29 mouse cellular contexts compared by ENCODE assay signal in the genomic region with DNA sequence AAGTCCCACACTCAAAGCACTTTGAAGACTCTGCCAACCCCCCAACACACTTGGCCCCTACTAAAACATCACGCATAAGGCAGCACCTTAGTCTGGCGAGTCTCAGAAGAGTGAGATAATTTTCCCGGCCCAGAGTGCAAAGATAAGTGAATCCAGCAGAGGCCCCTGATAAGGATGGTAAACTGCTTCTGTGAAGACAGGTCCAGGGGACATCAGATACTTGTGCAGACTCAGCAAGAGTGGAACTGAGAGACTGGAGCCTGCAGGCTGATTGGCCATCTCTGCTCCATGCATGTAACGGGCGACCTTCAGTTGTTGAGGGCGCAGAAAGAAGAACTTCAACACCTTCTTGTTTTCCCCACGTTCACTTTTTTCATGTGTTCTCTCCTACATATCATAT. TPM values are rescaled to one million over a fixed set of nuclear protein-coding genes. Genes with fewer than 3 reads are reported as not detected.
DNase-seq lines count a peak whose midpoint lies in the region; ATAC-seq lines count a peak whose summit lies in the region.
"Had no signal": no experiment of that assay in that cellular context is flagged by ENCODE, and none has a peak within 500 bp of the region (broad histone marks: within the 10 kb centered on the region; RNA-seq: fewer than 3 reads in every experiment).

No protein-coding gene starts in this region.

- no peak overlapping the region for H3K4me3 ChIP-seq in heart, embryonic 16.5 days (ENCODE audit: low read length)
- H3K4me3 ChIP-seq in liver, embryonic 12.5 days = no peak overlapping the region
- H3K4me3 ChIP-seq in liver, embryonic 13.5 days (replicated peaks) = no peak overlapping the region
- H3K4me3 ChIP-seq: embryonic facial prominence, embryonic 13.5 days; embryonic facial prominence, embryonic 15.5 days; erythroblast, embryonic 14.5 days; forebrain, embryonic 10.5 days; forebrain, embryonic 12.5 days had no signal

- intact Hi-C loops in heart, postnatal 25 days (cut with DNase I) = no loop called here

- H3K27ac ChIP-seq in heart, embryonic 16.5 days (ENCODE audit: low read length) = no peak overlapping the region
- no peak overlapping the region for H3K27ac ChIP-seq in liver, embryonic 12.5 days
- no peak overlapping the region for H3K27ac ChIP-seq in liver, embryonic 13.5 days
- H3K27ac ChIP-seq: embryonic facial prominence, embryonic 13.5 days; embryonic facial prominence, embryonic 15.5 days; forebrain, embryonic 10.5 days; forebrain, embryonic 12.5 days had no signal

- no peaks in the 10 kb centered on the region for H3K9me3 ChIP-seq in heart, embryonic 16.5 days (replicated peaks; ENCODE audit: control insufficient read depth, low read length)
- H3K9me3 ChIP-seq in liver, embryonic 12.5 days (replicated peaks) = no peaks in the 10 kb centered on the region
- no peaks in the 10 kb centered on the region for H3K9me3 ChIP-seq in liver, embryonic 13.5 days (replicated peaks)
- H3K9me3 ChIP-seq: embryonic facial prominence, embryonic 13.5 days; embryonic facial prominence, embryonic 15.5 days; forebrain, embryonic 10.5 days; forebrain, embryonic 12.5 days had no signal

- DNase-seq in heart, postnatal 25 days (ENCODE audit: low spot score) = no peak
- no peak for DNase-seq in liver
- no peak for DNase-seq in liver, embryonic 13.5 days
- DNase-seq in kidney, adult 8-10 months = no peak
- DNase-seq: adrenal gland, adult 2 months; adrenal gland, postnatal 10 days; adrenal gland, postnatal 25 days; cerebellum, adult 11 months; cerebellum, adult 18-20 months; cerebellum, adult 8-10 months; cerebellum, adult 9-11 months; cerebellum, postnatal 14 days; cerebellum, postnatal 36 days; embryo, embryonic 11 days had no signal

- no peaks in the 10 kb centered on the region for H3K4me1 ChIP-seq in heart, embryonic 16.5 days (ENCODE audit: control insufficient read depth, insufficient read depth, low read length)
- H3K4me1 ChIP-seq in liver, embryonic 12.5 days = no peaks in the 10 kb centered on the region
- H3K4me1 ChIP-seq in liver, embryonic 13.5 days (replicated peaks) = peaks cover 4% of the 10 kb centered on the region; the same call in 1 of the 2 replicates
- H3K4me1 ChIP-seq: embryonic facial prominence, embryonic 13.5 days; embryonic facial prominence, embryonic 15.5 days; forebrain, embryonic 10.5 days; forebrain, embryonic 12.5 days had no signal

- no peak overlapping the region for H3K9ac ChIP-seq in heart, embryonic 16.5 days (ENCODE audit: low read length)
- no peak overlapping the region for H3K9ac ChIP-seq in liver, embryonic 12.5 days
- H3K9ac ChIP-seq in liver, embryonic 13.5 days = no peak overlapping the region
- H3K9ac ChIP-seq: embryonic facial prominence, embryonic 13.5 days; embryonic facial prominence, embryonic 15.5 days; forebrain, embryonic 12.5 days had no signal

- 34% methylated on average over 7 of the region's 7 CpGs for WGBS in heart, embryonic 16.5 days
- 44% methylated on average over 7 of the region's 7 CpGs for WGBS in liver, embryonic 12.5 days (ENCODE audit: insufficient replicate concordance)
- 39% methylated on average over 7 of the region's 7 CpGs for WGBS in liver, embryonic 13.5 days (ENCODE audit: insufficient replicate concordance)

- H3K4me2 ChIP-seq in heart, embryonic 16.5 days (ENCODE audit: low read depth, low read length) = no peak overlapping the region
- H3K4me2 ChIP-seq in liver, embryonic 12.5 days = no peak overlapping the region
- H3K4me2 ChIP-seq in liver, embryonic 13.5 days = no peak overlapping the region
- H3K4me2 ChIP-seq: embryonic facial prominence, embryonic 13.5 days; embryonic facial prominence, embryonic 15.5 days; forebrain, embryonic 12.5 days had no signal

- no peaks in the 10 kb centered on the region for H3K36me3 ChIP-seq in heart, embryonic 16.5 days (ENCODE audit: control insufficient read depth, insufficient read depth)
- H3K36me3 ChIP-seq in liver, embryonic 12.5 days = no peaks in the 10 kb centered on the region
- no peaks in the 10 kb centered on the region for H3K36me3 ChIP-seq in liver, embryonic 13.5 days
- H3K36me3 ChIP-seq: embryonic facial prominence, embryonic 13.5 days; embryonic facial prominence, embryonic 15.5 days; forebrain, embryonic 10.5 days; forebrain, embryonic 12.5 days had no signal

- peak; percentile 28 for ATAC-seq in heart, embryonic 16.5 days (replicated peaks; ENCODE audit: extremely low read depth, insufficient read depth, low FRiP score)
- ATAC-seq in liver, embryonic 12.5 days = peak; percentile 57; the same call in 1 of the 2 replicates
- ATAC-seq in liver, embryonic 13.5 days (ENCODE audit: low read depth) = peak; percentile 55; the same call in 1 of the 2 replicates
- ATAC-seq: forebrain, embryonic 14.5 days had no signal

- no peaks in the 10 kb centered on the region for H3K27me3 ChIP-seq in heart, embryonic 16.5 days (ENCODE audit: control insufficient read depth, insufficient read depth, low read length)
- no peaks in the 10 kb centered on the region for H3K27me3 ChIP-seq in liver, embryonic 12.5 days (replicated peaks)
- no peaks in the 10 kb centered on the region for H3K27me3 ChIP-seq in liver, embryonic 13.5 days
- H3K27me3 ChIP-seq: embryonic facial prominence, embryonic 13.5 days; embryonic facial prominence, embryonic 15.5 days; forebrain, embryonic 12.5 days had no signal

RNA-seq across cellular contexts. Expression of gene Sel1l2, which starts 47.1 kb away (rescaled TPM):
- not detected in 2 replicates for polyA plus RNA-seq in heart, embryonic 16.5 days (2015; fragmentation: Nextera tagmentation; extraction: Ambion mirVana)
- not detected for total RNA-seq in heart, postnatal 25 days (2021)
- not detected in 2 replicates for polyA plus RNA-seq in liver, embryonic 12.5 days (2016; fragmentation: Nextera tagmentation; extraction: Ambion mirVana)
- polyA plus RNA-seq in liver, embryonic 13.5 days (2015; fragmentation: Nextera tagmentation; extraction: Ambion mirVana) = not detected in 2 replicates
- total RNA-seq: adrenal gland, adult 2 months; adrenal gland, postnatal 10 days; adrenal gland, postnatal 25 days; adrenal gland, postnatal 4 days; common myeloid progenitor, adult 5-6 weeks; ES-E14; MEL had no signal
- polyA plus RNA-seq: adrenal gland, adult 2 months; brain, embryonic 14.5 days; C2C12; embryonic facial prominence, embryonic 11.5 days; embryonic facial prominence, embryonic 13.5 days; embryonic facial prominence, embryonic 15.5 days; erythroblast, embryonic 14.5 days; forebrain, embryonic 10.5 days; forebrain, embryonic 12.5 days; forebrain, embryonic 14.5 days had no signal

RNA-seq across cellular contexts. Expression of gene Macrod2, which starts 52.7 kb away (rescaled TPM):
- polyA plus RNA-seq in heart, embryonic 16.5 days (2015; fragmentation: Nextera tagmentation; extraction: Ambion mirVana) = 23.2 and 23.6 TPM in 2 replicates
- total RNA-seq in heart, postnatal 25 days (2021) = 1 to 10 TPM; 8.9 to 9.0 TPM
- polyA plus RNA-seq in liver, embryonic 12.5 days (2016; fragmentation: Nextera tagmentation; extraction: Ambion mirVana) = 11.3 and 11.8 TPM in 2 replicates
- polyA plus RNA-seq in liver, embryonic 13.5 days (2015; fragmentation: Nextera tagmentation; extraction: Ambion mirVana) = 11.5 and 11.8 TPM in 2 replicates
- total RNA-seq: MEL had no signal
